Mouse (Mus musculus) kidney, adult 18-20 months (tissue): ENCODE results near the gene Fhdc1.

Experiments used
- DNase-seq: peaks from one replicate; pipeline ENCODE4 v3.0.0; 2021

The Fhdc1 gene

DNA sequence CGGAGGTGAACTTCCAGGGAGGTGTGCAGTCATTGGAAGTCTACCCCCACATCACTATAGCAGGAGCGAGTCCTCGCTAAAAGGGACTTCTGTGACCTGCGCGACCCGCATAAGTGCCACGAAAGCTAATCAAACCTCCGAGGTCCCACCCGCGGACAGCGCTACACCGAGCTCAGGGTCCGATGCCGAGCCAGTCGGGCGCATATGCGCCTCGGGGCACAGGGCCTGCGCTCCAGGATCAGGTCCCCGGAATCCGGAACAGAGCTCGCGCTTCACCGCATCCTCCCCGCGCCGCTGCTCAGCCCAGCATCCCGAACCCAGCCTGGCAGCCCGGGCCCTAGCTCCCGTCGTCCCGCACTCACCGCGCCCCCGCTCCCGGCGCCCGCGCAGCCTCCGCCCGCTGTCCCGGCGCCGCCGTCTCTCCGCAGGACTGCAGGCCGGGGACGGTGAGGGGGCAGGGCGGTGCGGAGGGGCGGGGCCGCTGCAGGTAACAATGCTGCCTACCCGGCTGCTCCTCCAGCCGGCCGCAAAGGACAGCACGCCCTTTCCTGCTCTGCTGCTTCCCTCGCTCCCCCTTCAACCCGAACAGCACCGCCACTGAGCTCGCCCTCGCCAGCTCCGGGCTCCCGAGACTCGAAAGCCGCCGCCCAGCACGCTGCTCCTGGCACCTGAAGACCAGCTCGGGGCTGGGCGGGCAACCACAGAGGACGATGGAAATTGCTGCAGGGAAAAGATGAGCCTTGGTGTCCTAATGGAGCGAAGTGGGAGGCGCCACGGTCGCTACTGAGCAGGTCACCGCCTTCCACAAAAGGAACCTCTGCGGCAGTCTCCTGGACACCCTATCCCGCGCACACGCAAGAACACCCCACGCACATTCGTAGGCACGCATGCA, at the start of gene Fhdc1:
Gene Fhdc1 (minus strand): TSS at position 424 of the 892 bp plus-strand sequence.
- DNase-seq, result peak; percentile 77

DNA sequence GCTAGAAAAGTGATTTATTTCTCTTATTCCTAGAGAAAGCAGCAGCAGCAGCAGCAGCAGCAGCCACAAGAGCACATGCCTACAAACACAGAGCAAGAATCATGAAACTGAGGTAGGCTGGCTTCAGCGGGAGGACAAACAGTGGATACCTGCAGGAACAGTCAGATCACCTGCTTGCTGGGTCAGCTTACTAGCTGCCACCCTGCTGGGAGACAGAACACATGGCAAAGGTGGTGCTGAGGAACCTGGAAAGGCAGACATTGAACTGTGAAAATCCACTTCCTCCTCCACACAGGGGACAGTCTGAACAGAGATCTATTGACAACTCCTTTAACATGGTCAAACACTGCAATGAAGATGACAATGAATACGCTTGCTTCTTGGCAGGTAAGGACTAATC, 48.8 kb upstream of the Fhdc1 start:
- no peak for DNase-seq

DNA sequence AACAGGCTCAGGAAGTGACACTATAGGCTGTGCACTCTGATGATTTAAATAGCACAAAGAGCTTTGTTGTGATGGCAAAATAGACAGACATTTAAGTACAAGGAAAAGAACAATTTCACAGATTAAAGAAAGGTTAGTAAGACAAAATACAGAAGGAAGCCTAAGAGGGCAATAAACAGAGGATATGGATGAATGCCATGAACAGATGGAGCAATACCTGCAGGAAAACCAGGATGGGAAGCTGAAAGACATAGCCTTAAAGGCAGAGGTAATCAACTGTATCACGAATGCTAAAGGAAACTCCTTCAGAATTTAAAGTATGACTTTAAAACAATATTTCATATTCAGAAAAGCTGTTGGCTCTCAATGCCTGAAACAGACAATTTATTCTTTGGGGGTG, 44.7 kb upstream of the Fhdc1 start:
- no peak for DNase-seq

DNA sequence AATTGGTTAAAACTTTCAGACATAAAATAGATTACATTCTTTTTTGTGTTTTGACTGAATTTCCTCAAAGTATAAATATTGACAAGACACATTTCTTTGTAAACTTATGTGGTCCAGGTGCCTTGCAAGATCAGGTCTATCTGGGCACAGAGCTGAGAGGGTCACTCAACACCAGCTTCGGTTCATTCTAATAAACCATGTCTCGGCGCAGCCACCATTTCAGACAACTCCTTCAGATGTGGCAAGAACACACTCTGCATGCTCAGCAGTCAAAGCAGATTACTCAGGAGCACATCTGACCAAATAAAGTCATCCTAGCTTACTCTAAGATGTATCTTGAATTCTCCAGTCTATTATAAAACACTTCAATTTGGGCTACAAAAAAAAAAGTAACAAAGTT, 35.9 kb upstream of the Fhdc1 start:
- no peak for DNase-seq

DNA sequence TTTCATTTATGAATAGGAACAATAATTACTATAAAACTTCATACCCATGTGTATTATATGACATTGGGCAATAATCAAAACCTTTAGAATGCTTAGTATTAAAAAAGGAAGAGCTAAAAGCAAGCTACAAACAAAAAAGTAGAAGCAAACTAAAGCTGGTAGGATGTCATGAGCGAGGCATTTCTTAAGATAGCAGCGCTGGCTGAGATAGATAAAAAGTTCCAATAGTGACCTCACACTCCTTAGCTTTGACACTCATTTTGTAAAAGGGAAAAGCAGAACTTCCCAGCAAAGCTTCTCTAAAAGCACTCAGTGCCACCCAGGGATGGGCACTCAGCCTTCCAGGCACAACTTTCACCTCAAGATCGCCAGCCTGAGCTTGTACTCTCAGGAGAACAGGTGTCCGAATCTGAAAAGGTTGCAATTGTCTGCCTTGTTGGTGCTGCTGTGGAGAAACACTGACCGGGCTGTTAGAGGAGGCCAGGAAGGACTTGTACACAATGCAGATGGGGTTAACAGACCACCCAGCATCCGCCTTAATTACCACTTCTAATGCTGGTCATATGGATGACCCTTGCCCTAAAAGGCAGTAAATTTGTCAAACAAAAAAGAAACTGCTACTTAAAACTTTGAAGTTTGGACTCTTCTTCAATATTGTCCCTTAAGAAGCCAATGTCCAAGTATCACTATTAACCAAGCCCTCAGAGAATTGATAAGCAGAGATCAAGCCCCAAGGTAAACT, 32.7 kb upstream of the Fhdc1 start:
- DNase-seq, result no peak

DNA sequence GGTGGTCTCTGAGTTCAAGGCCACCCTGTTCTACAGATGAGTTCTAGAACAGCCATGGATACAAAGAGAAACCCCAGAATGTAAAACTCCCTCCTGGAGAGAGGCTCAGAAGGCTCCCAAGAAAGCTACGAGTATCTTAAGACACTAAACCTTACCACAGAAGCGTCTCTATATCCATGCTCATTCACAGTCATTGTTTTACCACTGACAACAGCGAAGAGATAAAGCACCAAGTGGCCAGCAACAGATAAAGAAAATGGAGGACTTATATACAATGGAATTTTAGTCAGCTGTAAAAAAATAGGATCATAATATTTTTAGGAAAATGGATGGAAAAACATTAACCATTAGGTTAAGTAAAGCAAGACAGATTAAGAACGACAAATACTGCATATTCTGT, 25.0 kb upstream of the Fhdc1 start:
- DNase-seq, result no peak

DNA sequence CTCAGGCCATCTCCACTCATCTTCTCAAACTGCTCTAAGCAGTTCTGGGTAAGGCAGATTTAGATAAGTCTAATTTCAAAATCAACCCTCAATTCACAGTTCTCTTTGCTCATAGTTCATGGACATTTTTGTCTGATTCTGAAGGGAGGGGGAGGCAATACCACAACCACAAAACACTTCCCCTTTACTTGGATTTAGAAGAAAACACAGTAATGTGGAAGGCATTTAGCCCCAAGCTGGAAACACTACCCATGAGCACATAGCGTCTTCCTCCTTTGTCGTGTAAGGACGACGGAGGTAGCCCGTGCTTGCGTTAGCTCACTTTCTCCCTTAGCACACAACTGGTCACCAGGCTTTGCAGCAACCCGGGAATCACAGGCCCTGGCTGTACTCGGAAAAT, 24.1 kb upstream of the Fhdc1 start:
- DNase-seq, result no peak

DNA sequence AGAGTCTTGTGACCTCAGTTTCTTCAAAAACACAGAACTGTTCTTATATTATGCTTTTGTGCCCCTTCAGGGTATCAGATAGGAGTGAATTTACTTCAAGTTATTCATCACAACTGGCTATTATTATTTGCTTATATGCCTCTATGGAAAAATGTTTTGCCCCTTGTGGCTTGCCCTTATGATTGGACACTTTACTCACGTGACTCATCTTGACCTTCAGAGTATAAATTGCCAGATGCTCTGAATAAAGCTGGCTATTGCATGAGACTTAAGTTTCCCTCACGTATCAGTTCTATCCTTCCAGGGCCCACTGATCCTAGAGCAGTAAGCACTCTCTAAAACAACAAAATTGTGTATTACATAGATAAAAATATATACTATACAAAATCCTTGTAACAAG, 21.9 kb upstream of the Fhdc1 start:
- DNase-seq, result no peak

DNA sequence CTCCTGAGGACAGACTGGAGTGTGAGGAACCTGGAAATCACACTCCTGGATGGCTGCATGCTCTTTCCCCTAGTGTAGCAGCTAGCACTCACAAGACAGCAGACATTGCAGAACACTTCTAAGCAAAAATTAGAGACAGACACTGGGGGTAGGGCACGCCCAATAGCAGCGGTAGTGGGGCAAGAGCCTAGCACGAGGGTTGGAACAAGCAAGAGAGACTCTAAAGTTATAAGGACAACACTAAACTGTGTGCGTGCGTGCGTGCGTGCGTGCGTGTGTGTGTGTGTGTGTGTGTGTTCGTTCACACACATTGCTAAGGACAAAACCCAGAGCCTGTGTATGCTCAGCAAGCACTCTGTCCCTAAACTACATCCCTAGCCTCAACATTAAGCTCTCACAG, 20.3 kb upstream of the Fhdc1 start:
- no peak for DNase-seq

DNA sequence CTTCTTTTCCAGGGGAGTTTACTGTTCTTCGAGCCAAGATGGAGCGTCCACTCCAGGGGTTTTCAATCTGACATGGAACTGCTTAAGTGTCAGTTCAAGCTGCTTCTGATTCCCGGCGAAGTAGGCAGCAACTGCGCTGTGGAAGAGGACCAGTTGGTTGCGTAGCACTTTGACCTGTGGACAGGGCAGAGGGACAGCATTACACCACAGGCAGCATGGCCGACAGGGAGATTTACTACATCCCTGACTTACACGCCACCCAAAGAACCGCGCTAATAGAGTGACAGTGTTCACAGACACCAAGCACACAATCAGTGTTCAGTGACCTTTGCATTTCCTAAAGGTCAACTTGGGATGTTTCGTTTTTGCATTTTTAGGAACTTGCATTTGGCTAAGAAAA, 17.5 kb upstream of the Fhdc1 start:
- DNase-seq, result no peak

DNA sequence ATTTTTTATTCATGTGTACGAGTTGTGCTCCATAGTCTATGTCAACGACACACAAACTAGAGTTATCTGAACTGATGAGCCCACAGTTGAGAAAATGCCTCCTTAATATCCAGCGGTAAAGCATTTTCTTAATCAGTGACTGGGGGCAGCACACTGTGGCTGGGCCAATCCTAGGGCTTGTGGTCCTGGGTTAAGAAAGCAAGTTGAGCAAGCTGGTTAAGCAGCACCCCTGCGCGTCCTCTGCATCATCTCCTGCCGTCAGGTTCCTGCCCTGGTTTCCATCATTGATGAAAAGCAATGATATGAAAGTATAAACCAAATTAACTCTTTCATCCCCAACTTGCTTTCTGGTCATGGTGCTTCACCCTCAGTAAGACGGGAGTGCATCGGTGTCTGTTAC, 12.4 kb upstream of the Fhdc1 start:
- DNase-seq, result no peak

DNA sequence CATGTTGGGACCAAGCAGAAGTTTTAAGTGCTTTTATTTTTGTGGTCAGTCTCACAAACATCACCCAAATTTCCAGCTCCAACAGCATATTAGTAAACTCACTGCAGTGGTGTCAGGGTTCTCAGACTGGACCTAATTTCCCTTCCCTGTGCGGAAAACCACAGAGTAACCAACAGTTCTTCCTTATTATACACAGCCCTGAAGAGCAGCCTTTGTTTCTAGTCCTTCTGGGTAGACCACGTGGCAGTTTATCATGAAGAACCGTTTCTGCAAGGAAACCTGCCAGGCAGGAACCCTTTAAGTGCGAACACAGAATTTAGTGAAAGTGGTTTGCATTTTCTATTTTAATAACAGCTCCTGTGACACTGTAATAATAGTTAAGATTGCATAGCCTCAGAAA, 11.9 kb upstream of the Fhdc1 start:
- no peak for DNase-seq

DNA sequence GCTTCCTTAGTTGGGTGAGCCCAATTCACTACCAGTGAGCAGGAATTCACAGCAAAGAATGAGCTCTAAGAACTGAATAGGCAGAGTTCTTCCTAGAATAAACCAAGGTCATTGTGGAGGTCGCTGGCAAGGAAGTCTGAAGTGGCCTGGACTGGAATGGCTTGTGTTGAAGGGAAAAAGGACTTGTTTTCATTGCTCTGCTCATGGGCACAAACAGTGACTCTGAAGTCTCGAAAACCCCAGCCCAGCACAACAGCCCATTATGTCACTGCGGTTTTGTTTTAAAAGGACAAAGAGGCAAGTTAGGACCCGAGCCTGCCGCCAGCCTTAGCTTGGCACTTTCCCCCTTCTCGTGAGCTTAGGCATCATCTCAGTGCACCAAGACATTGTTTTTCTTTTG, 8.5 kb upstream of the Fhdc1 start:
- no peak for DNase-seq

DNA sequence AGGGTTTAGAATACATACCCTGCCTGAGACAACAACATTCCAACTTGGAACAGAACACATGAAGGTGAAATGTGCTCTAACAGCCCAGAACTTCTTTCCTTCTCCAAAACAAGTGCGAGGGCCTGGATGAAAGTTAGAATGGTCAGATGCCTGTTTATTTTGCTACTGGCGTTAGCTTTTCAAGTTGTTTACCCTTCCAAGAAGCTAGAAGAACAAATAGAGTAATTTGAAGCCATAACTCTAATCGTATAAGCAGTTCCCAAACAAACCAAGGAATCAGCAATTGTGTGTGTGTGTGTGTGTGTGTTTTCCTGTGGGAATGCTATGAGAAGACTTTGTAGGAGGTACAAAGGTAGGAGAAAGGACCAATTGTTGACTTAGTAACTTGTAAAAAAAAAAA, 4.7 kb upstream of the Fhdc1 start:
- DNase-seq, result no peak

DNA sequence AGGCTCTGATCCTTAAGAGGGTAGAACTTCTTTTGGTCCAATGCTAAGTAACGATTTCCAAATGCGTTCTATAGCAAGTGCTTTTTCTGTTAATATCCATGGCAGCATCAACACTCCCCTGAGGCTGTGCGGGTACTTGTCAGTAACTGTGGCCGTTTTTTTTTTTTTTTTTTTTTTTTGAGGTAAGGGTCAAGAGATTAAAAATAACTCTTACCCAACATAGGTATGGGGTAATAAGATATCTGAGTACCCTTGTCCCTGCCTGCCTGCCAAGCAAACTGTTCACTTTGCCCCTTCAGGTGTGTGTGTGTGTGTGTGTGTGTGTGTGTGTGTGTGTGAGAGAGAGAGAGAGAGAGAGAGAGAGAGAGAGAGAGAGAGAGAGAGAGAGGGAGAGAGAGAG, 4.1 kb upstream of the Fhdc1 start:
- DNase-seq, result no peak

DNA sequence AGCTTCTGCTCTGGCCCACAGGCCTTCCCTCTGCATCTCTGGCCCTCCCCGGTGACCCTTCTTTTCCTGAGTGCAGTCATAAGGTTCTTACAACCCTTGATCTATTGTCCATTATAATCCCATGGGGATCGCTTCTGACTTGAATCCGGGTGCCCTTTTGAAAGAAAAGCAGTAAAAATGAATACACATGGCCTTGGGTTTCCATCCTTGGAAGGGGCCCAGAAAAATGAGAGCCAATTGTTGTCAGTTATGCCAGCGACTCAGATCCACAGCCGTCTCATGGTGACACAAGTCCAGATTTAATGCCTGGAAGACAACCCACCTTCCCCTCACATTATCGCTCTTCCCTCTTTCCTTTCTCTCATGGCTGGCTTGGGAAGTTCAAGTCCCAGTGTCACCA, 1.9 kb upstream of the Fhdc1 start:
- no peak for DNase-seq

DNA sequence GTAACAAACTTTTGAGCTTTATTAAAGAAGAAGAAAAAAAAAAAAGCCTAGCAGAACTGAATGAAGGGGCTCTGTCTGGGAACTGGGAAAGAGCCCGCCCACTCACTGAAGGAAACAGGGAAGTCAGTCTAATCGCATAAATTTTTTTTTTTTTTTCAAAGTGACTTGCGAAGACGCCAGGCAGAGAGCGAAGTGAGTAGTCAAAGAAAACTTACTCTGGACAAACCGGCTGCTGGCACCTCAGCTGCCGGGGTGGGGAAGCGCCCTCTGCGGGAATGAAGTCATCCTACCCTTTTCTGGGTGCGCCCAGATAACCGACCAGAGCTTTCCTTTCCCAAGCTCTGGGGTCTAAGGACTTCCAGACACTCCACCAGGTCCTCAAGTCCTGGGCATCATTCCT, 875 bp upstream of the Fhdc1 start:
- peak; percentile 41 for DNase-seq

DNA sequence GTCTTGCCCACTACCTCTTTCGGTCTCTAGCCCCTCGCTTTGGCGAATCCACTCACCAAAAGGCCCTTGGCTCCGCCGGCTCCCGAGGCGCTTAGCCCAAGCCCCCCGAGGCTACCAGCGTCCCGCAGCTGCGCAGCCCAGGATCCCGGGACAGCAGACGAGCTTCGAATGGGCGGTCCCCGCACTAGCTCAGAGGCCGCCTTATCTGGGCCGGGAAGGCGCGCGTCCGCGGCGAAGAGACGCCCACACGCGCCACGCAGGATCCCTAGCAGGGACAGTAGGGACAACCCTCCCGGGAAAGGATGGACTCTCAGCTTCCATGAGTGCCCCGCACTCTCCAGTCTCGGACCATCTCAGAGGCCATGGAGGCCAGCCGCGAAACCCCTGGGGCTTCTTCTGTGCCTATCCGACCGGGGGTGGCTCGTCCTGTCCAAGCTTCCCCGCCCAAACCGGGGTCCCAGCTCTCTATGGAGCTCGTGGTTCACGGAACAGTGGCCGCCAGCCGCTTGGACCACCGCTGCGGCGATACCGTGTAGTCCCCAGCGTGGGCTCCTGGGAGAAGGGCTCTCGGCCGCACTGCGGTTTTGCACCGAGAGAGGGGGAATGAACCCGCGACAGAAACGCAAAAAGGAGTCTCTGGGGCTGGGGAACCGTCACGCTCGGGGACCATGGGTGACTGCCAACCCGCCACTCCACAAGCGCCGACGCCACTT, 780 bp downstream of the Fhdc1 start:
- peak; percentile 63 for DNase-seq

DNA sequence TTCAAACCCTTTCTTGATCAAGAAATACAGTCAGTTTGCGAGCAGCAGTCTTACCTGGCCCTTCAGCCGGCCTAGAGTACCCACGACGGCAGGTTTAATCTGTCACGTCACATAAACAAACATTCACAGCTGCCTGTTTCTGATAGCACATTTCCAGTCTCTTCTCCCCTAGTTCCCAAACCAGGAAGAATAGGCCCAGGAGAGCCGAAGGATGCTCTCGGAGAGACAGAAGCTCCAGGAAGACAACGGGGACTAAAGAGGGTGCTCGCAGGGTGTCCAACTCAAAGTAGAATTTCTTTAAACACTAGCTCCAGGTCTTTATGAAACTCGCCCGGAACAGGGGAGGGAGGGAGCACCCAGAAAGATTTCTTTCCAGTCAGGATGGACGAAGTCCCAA, 1.3 kb downstream of the Fhdc1 start:
- DNase-seq, result no peak

DNA sequence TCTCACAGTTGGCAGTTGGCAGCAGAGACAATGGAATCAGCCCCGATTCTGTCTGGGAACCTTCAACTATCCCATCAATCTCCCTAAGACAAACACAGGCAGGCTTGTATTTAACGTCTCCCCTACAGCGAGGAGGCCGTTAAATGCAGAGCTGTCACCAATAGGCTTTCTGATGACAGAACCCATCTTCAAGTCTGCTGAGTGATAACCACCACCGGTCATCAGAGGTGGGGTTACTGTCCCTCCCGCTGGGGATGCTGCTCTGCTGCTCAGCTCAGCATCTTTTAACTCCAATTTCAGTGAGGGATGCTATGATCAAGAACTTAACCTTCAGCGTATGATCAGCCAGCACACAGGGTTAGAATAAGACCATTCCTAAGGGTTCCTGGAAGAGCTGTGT, 2.0 kb downstream of the Fhdc1 start:
- no peak for DNase-seq

DNA sequence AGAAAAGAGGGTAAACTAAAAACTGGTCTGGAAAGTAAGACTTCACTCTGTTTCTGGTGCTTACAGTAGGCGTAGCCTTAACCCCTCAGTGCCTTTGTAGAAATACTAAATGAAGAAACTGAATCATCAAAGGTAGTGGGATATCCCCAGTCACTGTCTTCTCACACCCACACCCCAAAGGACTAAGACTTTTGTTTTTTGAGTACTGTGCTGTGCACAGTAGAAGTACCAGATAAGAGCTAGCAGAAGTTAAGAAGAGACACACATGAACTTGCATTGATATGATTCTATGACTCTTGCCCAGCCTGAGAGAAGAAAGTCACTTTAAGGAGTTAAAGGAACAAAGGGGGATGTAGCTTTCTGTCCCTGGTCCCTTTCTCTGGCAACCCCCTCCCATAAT, 2.7 kb downstream of the Fhdc1 start:
- no peak for DNase-seq

DNA sequence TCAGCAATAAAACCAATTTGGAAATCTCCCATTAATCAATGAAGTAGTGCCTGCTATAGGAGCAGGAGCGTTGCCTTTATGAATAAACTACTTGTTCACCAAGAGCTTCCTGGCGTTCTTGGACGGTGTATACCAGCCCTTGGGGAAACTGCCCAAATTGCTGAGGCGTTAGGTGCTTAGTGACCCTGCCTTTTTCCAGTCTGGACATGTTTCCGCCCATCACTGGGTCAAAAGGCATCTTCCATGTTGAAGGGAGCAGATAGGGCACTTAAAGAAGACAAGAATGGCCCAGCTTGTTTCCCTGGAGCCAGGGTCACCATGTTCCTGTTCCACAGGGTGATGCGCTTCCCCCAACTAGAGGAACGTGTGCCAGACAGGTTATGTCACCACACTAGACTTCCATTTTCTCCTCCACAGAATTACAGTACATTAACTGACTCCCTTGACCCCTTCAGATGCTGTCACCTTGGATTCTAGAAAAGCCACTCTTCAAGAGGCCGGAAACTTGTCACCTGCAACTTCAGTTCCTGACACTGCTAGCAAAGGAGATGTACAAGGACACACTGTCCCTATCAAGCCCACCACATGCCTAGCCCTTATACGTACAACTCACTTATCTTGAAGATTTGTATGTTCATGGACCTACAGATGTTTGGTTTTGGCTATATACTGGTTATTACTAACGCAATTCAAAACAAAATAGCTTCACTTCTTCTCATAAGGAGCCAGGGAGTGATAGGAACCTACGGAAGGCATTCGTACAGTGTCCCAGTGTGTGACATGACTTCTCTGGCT, 5.1 kb downstream of the Fhdc1 start:
- no peak for DNase-seq

DNA sequence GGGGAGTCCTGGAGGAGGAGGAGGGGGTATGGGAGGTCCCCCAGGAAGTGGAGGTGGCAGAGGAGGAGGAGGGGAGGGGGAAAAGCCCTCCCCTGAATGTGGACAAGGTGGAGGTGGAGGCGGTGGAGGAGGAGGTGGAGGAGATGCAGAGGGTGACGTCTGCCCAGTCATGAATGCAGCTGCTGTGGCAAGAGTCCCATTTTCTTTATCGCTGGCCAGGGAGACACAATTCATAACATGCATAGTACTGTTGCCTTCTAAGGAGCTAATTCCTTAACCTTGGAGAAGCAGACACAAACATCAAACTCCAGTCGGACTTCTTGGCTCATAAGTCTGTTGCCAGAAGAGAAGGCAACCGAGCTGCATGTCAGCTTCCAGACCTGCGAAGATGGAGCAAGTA, 5.8 kb downstream of the Fhdc1 start:
- DNase-seq, result no peak
